Mouse (Mus musculus) gastrocnemius, postnatal 4 days (tissue): ENCODE results near the gene Mog. TPM values are rescaled to one million over a fixed set of nuclear protein-coding genes. Genes with fewer than 3 reads are reported as not detected.

Source experiments
- DNase-seq, 2 experiments: peaks; one replicate each; pipeline ENCODE4 v3.0.0; 2021 to 2022; ENCODE audit warnings: low spot score in 2 of 2, mixed read lengths in 2 of 2
- long read RNA-seq, 2 experiments: library from polyadenylated mRNA; stranded (forward); transcript quantifications; one replicate each; pipeline ENCODE4 v2.0.0; 2021
- total RNA-seq, 2 experiments: library from RNA; stranded (reverse); gene quantifications; 2 replicates each; pipeline ENCODE4 v1.2.3; 2021

Gene Mog
- not detected for total RNA-seq
- long read RNA-seq, experiment 1 = 0 reads
- long read RNA-seq, experiment 2 = 0 reads

- no peak for DNase-seq
These were observed at the start of gene Mog for GRCm38 (mm10) chr17:37022628-37023576. TSS of gene Mog (minus strand) at chr17:37023398.

GRCm38 (mm10) chr17:37072730-37073276 is 49.6 kb upstream of the Mog start:
- no peak for DNase-seq

GRCm38 (mm10) chr17:37072080-37072729 is 49.0 kb upstream of the Mog start:
- no peak for DNase-seq

GRCm38 (mm10) chr17:37070121-37070520 is 46.9 kb upstream of the Mog start:
- DNase-seq = no peak

- no peak for DNase-seq
These were observed 44.7 kb upstream of the Mog start for GRCm38 (mm10) chr17:37067861-37068260.

GRCm38 (mm10) chr17:37065993-37066392 is 42.8 kb upstream of the Mog start:
- DNase-seq = no peak

GRCm38 (mm10) chr17:37063686-37064495 is 40.7 kb upstream of the Mog start:
- no peak for DNase-seq

GRCm38 (mm10) chr17:37063063-37063462 is 39.9 kb upstream of the Mog start:
- DNase-seq = no peak

GRCm38 (mm10) chr17:37062101-37062641 is 39.0 kb upstream of the Mog start:
- no peak for DNase-seq

GRCm38 (mm10) chr17:37061435-37061834 is 38.2 kb upstream of the Mog start:
- DNase-seq = no peak

- DNase-seq = no peak
These were observed 33.8 kb upstream of the Mog start for GRCm38 (mm10) chr17:37056957-37057356.

GRCm38 (mm10) chr17:37051745-37052144 is 28.5 kb upstream of the Mog start:
- no peak for DNase-seq

- DNase-seq = no peak
These were observed 27.7 kb upstream of the Mog start for GRCm38 (mm10) chr17:37050876-37051275.

GRCm38 (mm10) chr17:37050399-37050798 is 27.2 kb upstream of the Mog start:
- DNase-seq = peak; percentile 47 to 70

GRCm38 (mm10) chr17:37049570-37050310 is 26.5 kb upstream of the Mog start:
- peak; percentile 59 to 76 for DNase-seq

GRCm38 (mm10) chr17:37048383-37048782 is 25.2 kb upstream of the Mog start:
- no peak for DNase-seq

GRCm38 (mm10) chr17:37047981-37048380 is 24.8 kb upstream of the Mog start:
- no peak for DNase-seq

- no peak for DNase-seq
These were observed 24.3 kb upstream of the Mog start for GRCm38 (mm10) chr17:37047332-37047976.

GRCm38 (mm10) chr17:37046312-37047112 is 23.3 kb upstream of the Mog start:
- DNase-seq = peak; percentile 45 to 65
